Mouse (Mus musculus) kidney, postnatal 4 days (tissue): ENCODE results near the gene Sbno2.

Source experiments
- DNase-seq, 2 experiments: peaks; one replicate each; pipeline ENCODE4 v3.0.0; 2021; ENCODE audit warnings: mixed read lengths in 2 of 2

The Sbno2 gene

DNA sequence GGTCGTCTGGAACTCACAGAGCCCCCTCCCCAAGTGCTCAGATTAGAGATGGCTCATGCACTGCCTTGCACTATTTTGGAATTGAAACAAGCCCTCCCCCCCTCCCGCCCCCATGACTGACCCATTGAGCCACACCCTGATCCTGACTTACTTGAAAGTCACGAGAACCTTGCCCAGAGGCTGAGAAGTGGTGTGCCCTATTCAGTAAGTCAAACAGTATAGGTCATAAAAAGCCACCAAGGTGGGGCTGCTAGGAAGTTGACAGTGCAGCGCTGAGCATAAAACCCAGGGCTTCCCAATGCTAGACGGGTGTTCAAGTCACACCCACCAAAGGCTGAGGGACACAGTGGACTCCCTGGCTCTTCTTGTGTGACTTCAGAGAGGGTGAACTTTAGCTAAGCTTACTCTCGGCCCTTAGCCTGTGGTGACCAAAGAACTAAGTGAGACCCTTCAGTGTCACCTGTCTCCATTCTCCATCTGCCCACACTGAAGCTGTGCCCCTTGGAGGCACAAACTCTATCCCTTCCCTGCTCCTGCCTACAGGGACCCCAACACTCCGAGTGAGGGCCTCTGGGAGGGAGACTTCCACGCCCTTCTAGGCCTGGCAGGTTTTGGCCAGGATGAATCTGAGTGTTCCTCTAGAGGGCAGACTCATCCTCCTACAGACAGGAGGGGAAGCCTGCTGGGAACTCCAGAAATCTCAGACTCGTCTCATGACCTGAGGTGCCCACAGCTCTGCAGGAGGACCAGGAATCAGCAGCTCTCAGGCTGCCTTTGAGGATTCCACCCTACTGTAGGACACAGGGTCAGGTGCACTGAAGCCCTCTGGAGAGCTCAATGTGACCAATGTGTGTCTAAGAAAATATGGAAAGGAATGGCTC lies 71.6 kb downstream of the Sbno2 start:
- peak; percentile 53 to 67 for DNase-seq

DNA sequence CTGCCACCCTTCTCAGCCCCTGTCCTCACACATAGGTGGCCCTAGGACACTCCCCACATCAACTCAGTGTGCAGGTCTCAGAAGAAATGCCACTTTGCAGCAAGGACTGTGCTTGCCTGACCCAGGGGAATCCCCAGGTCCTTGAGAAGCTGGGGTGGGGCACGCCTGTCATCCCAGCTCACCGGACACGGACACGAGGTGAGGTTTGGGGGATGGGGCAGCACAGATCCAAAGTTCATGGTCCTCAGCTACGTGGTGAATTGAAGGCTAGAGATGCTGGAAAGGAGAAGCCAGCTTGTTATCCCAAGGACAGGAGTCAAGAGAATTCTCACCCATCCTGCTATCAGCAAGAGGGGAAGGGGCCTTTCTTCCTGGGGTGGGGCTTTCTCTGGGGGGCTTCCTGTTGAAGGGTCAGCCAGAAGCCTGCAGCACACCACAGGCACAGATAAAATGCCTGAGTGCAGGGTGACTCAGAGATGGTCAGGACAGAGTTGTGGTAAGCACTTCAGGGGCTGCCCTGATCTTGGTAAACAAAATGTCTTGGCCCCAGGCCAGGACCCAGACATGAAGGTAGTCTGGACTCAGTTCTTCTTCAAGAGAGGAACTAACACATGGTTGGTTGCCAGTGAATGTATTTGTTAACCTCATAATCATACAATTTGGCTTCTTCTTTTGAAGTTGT lies 72.4 kb downstream of the Sbno2 start:
- peak; percentile 57 to 73 for DNase-seq

DNA sequence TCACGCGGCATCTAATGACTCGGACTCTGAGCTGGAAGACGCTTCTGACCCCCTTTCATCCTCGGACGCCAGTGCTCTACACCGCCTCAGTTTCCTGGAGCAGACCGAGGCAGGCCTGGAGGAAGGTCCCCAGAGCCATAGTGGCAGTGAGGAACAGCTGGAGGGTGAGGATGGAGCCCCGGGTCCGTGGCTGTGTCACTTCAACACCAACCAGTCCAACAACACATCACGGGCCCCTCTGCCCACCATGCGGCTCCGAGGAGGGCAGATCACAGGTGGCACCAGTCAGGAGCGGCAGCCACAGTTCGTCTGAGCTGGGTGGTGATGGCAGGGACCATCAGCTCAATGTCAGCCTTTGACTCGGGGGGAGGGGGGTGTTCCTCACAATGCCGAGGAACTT lies 74.6 kb downstream of the Sbno2 start:
- no peak for DNase-seq

DNA sequence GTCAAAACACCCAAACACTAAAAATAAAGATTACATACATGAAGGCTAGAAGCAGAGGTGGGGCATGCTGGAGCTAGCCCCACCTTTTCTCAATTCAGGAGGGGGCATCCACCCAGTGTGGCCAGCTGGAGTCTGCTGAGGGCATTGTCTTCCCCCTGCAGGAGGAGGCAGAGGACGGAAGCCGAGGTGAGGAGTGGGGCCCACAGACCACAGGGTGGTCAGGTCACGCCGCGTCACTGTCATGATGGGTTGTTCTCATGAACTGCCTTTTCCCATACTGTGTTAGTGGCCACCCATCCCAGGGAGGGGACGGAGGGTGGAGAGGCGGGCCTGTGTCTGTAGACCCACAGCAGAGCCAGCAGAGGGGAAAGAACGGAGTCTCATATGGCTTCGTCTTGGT lies 75.2 kb downstream of the Sbno2 start:
- DNase-seq, result no peak

DNA sequence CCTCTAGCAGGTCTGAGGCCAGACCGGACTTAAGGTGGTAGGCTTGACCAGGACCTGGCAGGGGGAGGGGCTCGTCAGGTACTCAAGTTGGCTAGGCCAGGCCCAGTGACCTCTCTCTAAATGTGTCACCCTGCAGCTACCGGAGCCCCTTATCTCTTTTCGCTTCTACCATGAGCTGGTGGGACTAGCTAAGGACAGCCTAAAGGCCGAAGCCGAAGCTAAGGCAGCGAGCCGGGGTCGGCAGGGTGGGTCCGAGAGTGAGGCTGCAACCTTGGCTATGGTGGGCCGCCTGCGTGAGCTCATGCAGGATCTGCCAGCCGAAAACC lies 76.9 kb downstream of the Sbno2 start:
- no peak for DNase-seq

DNA sequence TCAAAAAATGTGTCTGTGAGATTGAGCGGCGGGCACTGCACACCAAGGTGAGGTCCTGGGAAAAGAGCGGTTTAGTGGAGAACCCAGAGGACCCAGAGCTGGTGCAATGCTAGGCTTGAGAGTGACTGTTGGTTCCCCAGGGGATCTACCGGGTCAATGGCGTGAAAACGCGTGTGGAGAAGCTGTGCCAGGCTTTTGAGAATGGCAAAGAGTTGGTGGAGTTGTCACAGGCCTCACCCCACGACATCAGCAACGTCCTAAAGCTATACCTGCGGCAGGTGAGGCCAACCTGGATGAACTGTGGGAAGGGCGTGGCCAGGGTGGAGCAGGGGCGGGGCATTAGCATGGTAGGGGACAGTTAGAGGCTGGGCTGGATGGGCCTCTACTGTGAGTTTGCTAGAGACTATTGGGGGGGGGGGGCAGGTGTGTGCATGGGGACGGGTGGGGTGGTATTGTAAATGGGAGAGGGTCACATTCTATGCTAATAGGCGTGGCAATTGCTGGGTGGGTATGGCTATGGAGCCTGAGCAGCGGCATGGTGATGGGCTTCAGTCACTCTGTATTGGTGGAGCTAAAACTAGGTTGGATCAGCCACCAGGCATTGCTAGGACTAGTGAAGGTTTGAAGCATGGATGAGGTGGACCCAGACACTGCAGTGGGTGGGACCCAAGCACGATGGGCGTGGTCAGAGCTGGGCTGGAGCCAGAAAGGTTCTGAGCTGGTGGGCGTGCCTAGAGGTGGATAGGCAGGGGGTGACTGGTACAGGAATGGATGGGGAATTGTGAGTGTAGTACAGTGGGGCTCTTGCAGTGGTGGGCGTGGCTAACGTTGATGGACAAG lies 77.5 kb downstream of the Sbno2 start:
- peak in 1 of 2 experiments; percentile 48 for DNase-seq

DNA sequence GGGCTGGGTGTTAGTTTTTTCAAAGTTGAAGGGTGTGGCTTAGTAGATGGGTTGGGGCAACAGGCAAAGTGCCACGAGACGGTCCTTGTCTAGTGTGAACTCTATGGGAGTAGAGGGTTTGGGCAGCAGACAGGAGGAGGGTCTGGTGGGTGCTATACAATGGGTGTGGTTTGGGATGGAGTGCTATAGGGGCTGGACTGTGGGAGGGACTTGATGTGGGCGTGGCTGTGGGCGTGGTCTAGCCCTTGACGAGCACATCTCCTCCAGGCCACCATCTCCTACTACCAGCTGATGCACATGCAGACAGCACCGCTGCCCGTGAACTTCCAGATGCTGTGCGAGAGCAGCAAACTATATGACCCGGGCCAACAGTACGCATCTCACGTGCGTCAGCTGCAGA lies 79.5 kb downstream of the Sbno2 start:
- peak; percentile 61 to 63 for DNase-seq

DNA sequence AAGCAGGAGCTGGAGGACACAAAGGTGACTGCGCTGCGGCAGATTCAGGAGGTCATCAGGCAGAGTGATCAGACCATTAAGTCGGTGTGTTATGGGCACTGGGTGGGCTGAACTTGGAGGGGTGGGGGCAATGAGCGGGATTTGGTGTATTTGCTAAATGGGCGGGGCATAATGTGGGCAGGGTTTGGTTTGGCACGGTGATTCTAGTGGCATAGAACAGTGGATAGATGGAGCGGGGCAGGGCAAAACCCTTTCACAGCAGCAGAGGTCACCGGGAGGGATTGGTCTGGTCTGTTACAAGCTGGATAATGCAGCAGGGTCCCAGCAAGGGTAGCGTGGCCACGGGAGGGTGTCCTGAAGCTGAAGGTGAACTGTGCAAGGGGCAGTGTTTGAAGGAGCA lies 79.9 kb downstream of the Sbno2 start:
- DNase-seq, result no peak

DNA sequence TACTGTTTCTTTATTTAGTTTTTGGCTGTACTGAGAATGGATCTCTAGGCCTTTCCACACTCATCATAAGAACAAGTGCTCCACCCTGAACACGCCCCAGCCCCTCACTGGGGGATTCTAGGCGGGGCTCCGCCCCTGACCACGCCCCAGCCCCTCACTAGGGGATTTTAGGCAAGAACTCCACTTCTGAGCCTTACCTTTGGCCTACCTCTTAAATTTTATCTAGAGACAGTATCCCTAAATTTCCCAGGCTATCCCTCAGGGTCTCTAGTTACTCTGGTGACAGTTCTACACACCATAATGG lies 80.4 kb downstream of the Sbno2 start:
- no peak for DNase-seq

DNA sequence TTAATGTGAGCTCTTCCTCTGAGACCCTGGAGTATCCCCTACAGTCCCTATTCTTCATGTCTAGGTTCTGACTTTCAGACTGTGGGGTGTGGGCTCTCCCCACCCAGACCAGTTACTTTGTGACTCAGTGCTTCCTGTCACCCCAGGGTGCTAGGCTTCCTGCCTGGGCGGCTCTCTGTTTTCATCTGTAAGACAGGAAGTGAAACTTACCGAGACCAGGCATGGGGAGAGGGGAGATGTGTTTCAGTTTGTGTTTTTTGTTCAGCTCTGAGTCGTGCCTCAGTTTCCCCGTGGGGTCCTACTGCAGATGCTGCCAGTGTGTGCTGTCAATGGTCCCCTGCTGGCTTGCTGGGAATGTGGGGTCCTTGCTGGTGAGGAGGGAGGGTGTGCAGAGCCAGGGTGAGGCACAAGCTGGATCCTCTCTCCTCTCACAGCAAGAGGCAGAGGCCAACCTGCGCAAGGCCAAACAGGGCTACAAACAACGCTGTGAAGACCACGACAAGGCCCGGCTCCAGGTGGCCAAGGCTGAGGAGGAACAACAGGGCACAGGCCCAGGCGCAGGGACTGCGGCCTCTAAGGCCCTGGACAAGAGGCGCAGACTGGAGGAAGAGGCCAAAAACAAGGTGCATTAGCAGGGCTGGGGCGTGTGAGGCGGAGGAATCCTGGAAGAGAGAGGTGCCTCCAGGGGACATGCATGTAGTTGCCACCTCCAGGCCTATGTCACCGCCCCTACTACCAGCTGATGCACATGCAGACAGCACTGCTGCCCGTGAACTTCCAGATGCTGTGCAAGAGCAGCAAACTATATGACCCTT lies 80.9 kb downstream of the Sbno2 start:
- DNase-seq, result no peak

DNA sequence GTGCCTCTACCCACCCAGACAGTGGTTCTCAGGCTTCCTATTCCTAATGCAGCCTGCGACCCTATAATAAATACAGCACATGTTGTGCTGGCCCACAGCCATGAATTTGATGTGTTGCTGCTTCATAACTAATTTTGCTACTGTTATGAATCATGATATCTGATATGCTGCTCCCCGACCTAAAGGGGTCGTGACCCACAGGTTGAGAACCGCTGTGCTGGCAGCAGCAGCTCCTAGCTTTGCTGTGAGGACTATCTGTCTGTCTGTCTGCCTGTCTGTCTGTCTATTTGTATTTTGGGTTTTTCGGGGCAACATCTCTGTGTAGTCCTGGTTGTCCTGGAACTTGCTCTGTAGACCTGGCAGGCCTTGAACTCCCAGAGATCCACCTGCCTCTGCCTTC lies 81.6 kb downstream of the Sbno2 start:
- DNase-seq, result no peak

DNA sequence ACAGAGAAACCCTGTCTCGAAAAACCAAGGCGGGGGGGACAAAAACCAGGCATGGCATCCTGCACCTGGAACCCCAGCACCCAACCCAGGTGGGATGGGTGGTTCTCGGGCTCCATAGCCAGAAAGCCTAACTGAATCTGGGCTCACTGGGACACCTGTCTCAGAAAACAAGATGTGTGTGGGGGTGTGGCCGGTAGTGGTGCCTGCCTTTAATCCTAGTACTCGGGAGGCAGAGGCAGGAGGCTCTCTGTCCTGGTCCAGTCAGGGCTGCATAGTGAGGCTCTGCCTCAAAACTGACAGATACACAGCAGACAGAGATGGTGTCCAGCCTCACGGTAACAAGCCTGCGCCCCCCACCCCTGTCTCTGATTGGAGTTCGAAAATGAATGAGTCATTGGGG lies 82.6 kb downstream of the Sbno2 start:
- DNase-seq, result no peak

DNA sequence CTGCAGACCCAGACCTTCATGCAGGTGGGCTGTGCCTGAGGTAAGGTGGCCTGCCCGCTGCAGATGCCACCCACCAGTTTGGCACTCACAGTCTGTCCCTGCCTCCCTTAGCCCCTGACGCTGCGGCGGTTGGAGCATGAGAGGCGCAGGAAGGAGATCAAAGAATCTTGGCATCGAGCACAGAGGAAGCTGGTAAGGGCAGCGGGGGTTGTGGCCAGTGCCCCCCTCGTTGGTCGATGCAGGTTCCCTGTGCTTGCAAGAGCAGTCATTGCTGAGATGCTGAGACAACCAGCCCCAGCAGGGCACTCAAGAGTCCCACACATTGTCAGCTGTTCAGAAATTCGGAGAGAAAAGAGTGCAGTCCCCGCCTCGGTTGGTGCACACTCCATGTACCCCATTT lies 83.2 kb downstream of the Sbno2 start:
- DNase-seq, result no peak

DNA sequence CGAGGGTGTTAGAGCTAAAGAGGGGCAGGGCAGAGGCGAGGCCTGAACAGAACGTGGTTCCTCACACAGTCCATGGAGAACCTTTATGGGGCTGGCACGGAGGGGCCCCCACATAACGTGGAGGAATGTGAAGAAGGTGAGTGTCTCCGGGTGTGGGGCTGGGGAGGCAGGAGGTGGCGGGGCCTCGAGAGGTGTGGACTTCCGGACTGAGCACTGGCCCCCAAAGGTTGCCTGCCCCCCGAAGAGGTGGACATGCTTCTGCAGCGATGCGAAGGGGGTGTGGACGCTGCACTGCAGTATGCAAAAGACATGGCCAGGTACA lies 84.1 kb downstream of the Sbno2 start:
- DNase-seq, result no peak

DNA sequence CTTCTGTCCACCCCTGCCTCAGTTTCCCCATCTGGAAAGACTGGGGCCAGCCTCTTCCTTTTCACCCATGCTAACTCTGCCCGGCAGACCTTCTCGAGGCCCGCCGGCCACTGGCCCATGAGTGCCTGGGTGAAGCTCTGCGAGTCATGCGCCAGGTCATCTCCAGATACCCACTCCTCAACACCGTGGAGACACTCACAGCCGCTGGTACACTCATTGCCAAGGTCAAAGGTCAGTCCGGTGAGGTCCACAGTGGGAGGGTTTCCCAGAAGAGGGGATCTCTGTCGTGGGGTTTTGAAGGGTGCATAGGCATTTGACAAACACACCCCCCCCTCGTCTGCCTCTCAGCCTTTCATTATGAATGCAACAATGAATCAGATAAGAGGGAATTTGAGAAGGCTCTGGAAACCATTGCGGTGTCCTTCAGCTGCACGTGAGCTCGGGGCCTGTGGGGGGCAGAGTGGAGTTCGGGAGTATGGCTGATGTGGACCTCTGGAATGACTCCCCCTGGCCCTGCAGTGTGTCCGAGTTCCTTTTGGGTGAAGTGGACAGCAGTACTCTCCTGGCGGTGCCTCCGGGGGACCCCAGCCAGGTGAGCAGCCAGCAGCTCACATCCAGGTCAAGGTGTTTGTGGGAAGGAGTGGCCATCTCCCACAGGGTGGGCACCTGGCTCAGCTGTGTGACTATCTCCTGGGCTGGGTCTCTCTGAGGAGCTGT lies 84.6 kb downstream of the Sbno2 start:
- DNase-seq, result no peak

DNA sequence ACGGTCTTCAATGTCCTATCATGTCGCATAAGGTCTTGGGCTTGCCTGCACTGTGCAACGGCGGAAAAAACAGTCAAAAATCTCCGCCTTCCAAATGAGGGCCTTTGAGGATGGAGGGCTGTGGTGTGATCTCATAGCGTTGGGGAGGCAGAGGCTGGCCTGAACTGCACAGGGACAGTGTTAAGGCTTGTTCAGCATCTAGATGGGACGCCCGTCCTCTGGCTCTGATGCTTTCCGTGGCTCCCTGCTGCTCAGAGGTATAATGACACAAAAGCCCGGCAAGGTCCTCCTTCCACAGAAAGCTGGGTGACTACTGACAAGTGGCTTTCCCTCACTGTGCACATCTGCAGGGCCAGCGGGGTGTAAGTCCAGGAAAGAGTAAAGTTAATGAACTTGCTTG lies 85.2 kb downstream of the Sbno2 start:
- DNase-seq, result no peak

DNA sequence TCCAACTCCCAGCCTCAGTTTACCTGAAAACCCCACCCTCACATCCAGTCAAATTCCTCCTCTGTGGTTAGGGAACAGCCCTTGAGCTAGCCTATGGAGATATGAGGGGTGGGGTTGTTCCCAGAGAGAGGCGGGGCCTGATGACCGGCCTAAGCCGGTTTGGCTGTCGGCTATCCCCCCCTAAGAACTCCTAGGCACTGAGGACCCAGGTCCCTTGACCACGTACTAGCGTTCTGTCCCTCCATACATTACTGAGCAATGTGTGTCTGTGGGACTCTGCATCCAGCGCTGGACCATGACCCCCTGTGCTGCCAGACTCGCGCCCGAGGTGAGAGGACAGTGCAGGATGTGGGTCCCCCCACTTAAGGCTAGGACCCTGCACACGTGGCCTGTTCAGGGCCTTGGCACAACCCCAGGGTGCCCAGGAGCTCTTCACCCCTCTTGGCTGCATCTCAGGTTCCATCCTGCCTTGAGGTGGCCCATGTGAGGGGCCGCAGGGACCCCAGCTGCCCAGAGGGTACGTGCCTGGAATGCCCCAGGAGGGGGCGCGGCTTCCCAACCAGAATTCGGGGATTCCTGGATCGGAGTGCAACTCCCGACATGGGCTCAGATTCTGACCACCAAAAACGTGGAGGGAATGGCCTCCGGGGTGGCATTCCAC lies 85.8 kb downstream of the Sbno2 start:
- peak; percentile 55 to 66 for DNase-seq

DNA sequence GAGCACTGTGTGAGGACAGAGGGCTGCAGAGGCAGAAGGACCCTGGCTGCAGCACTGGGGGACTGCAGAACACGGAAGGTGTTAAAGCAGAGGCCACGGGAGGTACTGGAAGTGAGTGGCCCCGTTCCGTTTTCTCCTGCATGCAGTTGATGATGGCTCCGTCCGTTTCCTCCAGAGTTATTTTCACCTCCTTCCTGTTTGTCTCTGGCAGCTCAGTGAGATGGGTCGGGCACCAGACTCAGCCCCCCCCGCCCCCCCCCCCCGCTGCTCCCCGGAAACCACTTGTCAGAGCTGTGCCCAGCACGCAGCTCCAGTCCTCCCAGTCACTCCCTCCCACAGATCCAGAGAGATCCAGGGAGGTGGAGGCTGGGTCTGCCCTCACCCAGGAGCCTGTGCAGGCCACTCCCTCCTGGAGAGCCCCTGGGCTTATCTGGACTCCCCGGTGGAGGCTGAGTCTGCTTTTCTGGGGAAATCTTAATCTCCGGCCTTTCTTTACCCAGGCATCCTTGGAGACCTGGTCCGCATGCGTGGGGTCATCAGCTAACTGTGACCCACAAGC lies 86.6 kb downstream of the Sbno2 start:
- peak; percentile 41 to 58 for DNase-seq

DNA sequence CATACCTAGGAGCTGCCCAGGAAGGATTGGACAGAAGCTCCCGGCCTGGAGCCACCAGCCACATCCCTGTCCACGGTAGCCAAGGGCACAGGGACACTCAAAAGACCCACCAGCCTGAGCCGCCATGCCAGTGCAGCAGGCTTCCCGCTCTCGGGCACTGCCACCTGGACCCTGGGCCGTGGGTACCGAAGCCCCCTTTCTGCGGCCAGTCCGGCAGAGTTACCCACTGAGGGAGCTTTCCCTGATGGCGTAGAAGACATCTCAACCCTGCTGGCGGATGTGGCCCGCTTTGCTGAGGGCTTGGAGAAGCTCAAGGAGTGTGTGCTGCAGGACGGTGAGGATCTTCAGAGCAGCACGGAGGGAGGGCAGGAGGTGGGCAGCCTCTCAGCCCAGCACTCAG lies 87.6 kb downstream of the Sbno2 start:
- no peak for DNase-seq

DNA sequence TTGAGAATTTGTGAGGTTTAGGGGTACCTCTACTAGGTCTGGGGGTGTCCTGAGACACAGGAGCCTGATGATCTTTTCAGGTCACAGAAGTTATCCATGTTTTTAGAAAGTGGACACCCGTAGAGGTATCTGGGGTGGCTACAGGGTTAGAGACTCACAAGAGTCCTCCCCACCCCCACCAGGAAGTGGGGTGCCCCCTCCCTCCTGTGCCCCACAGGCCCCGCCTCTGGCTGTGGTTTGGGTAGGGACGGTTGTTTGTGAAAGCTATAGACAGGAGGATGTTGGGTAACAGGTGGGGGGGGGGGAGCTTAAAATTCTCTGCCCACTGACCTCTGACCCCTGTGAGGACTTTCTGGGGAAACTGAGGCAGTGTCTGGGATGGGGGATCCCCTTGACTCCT lies 88.0 kb downstream of the Sbno2 start:
- DNase-seq, result no peak

DNA sequence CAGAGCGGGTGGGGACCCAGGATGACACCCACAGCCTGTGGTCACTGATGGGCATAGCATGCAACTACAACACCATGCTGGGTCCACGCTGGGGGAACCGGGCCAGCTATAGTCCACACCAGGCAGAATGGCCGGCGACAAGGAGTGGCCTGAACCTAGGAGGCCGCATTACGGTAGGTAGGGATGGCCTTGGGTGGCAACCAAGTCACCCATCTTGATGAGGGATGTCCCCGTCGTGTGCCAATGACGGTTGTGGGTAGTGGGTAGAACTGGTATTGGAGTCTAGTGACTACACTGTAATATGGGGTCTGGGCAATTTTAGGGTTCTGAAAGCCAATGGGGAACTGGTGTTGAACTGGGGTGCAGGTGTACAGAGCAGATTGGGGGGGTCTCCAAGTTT lies 88.4 kb downstream of the Sbno2 start:
- no peak for DNase-seq

DNA sequence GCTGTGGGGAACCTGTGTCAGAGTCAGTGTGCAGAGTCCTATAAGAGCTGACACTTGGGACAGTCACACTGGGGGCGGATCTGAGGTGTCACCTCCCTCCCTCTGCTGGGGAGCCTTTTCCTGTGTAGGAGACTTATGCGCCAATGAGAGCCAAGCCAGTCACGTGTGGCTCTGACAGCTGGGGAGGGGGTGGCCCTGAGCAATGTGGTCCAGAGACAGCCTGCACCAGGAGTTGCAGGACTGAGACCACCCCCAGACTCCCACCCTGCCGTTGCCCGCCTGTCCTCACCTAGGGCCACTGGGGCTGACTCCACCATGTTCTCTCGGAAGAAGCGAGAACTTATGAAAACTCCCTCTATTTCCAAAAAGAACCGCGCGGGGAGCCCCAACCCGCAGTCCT lies 88.9 kb downstream of the Sbno2 start, which contains the start of gene Arhgap45:
Gene Arhgap45 (plus strand): TSS at position 143 of the 400 bp plus-strand sequence.
- peak in 1 of 2 experiments; percentile 42 for DNase-seq
